Mouse (Mus musculus) limb, embryonic 13.5 days (tissue): Measurements from ENCODE around the gene Kirrel2. TPM values are rescaled to one million over a fixed set of nuclear protein-coding genes. Genes with fewer than 3 reads are reported as not detected.
A peak's percentile ranks its signal among the peaks of the same experiment; 100 is the strongest.

Experiments
- ATAC-seq: fragments of 200-750 bp; cut with Nextera tagmentation; 2 replicates; pipeline ENCODE4 v1.8.0; 2017; ENCODE audit warnings: low read depth, moderate number of reproducible peaks, moderate TSS enrichment; ENCODE audit not compliant: low FRiP score
- H3K27ac ChIP-seq: fragments of 300-500 bp; sonication (generic); 2 replicates; pipeline ENCODE4 v1.5.1; 2015; ENCODE audit warnings: inconsistent platforms, mild to moderate bottlenecking, moderate library complexity
- H3K27me3 ChIP-seq: fragments of 300-500 bp; sonication (generic); 2 replicates; pipeline ENCODE4 v1.6.1; 2015; ENCODE audit warnings: mild to moderate bottlenecking, inconsistent platforms
- H3K36me3 ChIP-seq: fragments of 300-500 bp; sonication (generic); 2 replicates; pipeline ENCODE4 v1.6.1; 2015; ENCODE audit warnings: inconsistent platforms, mild to moderate bottlenecking, moderate library complexity
- H3K4me1 ChIP-seq: fragments of 300-500 bp; sonication (generic); 2 replicates; pipeline ENCODE4 v1.6.1; 2015; ENCODE audit warnings: inconsistent platforms
- H3K4me2 ChIP-seq: fragments of 300-500 bp; sonication (generic); replicated peaks from 2 replicates; pipeline ENCODE4 v1.6.1; 2015; ENCODE audit warnings: inconsistent platforms, mild to moderate bottlenecking, moderate library complexity
- H3K4me3 ChIP-seq: fragments of 300-500 bp; sonication (generic); 2 replicates; pipeline ENCODE4 v1.5.1; 2015; ENCODE audit warnings: moderate library complexity, mild to moderate bottlenecking, inconsistent platforms
- H3K9ac ChIP-seq: fragments of 300-500 bp; sonication (generic); 2 replicates; pipeline ENCODE4 v1.6.1; 2015; ENCODE audit warnings: mild to moderate bottlenecking, inconsistent platforms
- H3K9me3 ChIP-seq: fragments of 300-500 bp; sonication (generic); 2 replicates; pipeline ENCODE4 v1.6.1; 2016; ENCODE audit warnings: inconsistent platforms
- WGBS: fragments of 180-500 bp; shearing (Covaris S2); methylation state at CpG from one replicate; pipeline ENCODE4 v1.1.7; 2015; 5-methylcytosine and 5-hydroxymethylcytosine counted together
- polyA plus RNA-seq: library from polyadenylated mRNA; unstranded; fragments of >200 nt; fragmentation: Nextera tagmentation; extraction: Ambion mirVana; gene quantifications from 2 replicates; pipeline ENCODE4 v1.2.1, GENCODE M21; 2015

Kirrel2 gene
- polyA plus RNA-seq, 1 experiment from 2014 or later: 0.20 TPM

DNA sequence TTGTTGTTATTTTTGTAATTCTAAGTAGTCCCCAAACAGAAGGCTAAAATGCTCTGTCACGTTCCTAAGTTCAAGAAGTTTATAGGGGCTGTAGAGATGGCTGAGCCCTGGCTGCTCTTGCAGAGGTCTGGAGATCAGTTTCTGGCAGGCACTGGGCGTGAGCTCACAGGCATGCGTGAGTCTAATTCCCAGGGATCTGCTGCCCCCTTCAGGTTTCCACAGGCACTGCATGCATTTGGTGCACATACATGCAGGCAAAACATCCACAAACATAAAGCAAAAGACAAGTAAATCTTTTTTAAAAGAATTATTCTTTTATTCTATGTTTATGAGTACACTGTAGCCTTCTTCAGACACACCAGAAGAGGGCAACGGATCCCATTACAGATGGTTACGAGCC, 14.9 kb upstream of the Kirrel2 start:
- Histone ChIP-seq H3K27ac (no peak overlapping the region), H3K4me2 (no peak overlapping the region), H3K36me3 (no peaks in the 10 kb centered on the region), H3K4me1 (peaks cover 1% of the 10 kb centered on the region), H3K27me3 (peaks cover 22% of the 10 kb centered on the region), H3K4me3 (no peak overlapping the region), H3K9ac (no peak overlapping the region), H3K9me3 (peaks cover 3% of the 10 kb centered on the region; the same call in 1 of the 2 replicates)
- ATAC-seq: no peak
- 48% methylated on average over 5 of the region's 5 CpGs for WGBS

DNA sequence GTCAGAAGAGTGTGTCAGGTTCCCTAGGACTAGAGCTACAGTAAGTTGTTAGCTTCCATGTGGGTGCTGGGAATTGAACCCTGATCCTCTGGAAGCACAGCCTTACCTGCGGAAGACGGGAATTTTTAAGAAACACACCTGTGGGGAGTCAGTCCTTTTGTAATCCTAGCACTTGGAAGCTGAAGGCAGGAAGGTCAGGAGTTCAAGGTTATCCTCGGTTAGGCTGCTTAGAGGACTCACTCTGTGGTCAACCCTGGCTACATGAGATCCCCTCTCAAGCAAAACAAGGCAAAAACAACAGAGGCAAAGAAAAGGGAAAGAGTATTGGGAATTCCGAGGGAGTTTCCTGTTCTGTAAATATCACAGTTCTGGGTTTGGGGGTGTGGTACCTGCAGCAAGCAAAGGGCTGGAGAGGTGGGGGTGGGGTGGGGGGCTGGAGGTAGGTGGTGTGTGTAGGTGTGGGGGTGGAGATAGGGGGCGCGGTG, 7.4 kb upstream of the Kirrel2 start:
- Histone ChIP-seq H3K4me3 (no peak overlapping the region), H3K27me3 (peaks cover 88% of the 10 kb centered on the region), H3K9me3 (no peaks in the 10 kb centered on the region), H3K4me1 (peaks cover 5% of the 10 kb centered on the region), H3K27ac (no peak overlapping the region), H3K4me2 (no peak overlapping the region), H3K9ac (no peak overlapping the region), H3K36me3 (no peaks in the 10 kb centered on the region)
- ATAC-seq: no peak
- 12% methylated on average over 6 of the region's 6 CpGs for WGBS

DNA sequence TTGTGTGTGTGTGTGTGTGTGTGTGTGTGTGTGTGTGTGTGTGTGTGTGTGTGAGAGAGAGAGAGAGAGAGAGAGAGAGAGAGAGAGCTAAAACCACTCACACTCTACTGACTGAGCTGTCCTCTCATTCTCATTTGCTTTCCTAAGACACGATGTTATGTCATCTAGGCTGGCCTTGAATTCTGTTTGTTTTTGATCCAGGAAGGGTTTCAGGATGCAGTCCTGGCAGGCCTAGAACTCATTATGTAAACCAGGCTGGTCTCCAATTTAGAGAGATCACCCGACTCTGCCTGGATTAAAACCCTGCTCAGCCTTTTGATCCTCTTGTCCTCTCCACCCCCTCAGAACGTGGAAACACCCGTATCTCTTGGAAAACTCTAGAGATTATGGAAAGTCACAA, 6.5 kb upstream of the Kirrel2 start:
- H3K4me1 ChIP-seq: peaks cover 5% of the 10 kb centered on the region
- WGBS: 20% methylated on average over 4 of the region's 4 CpGs
- H3K9ac ChIP-seq: no peak overlapping the region
- H3K4me2 ChIP-seq: no peak overlapping the region
- H3K36me3 ChIP-seq: no peaks in the 10 kb centered on the region
- ATAC-seq: no peak
- peaks cover 97% of the 10 kb centered on the region for H3K27me3 ChIP-seq
- H3K9me3 ChIP-seq: no peaks in the 10 kb centered on the region
- no peak overlapping the region for H3K27ac ChIP-seq
- H3K4me3 ChIP-seq: no peak overlapping the region

DNA sequence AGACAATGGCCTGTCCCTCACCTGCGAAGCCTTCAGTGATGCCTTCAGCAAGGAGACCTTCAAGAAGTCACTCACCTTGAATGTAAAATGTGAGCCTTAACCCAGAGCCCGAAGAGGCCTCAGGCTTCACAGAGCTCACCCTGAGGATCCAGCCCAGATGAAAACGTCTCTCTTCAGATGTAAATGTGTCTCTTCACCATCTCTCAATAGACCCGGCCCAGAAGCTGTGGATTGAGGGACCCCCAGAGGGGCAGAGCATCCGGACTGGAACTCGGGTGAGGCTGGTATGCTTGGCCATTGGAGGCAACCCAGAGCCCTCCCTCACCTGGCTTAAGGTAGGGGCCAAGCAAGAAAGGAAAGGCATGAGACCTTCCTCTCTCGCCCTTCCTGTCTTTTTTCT, 6.1 kb upstream of the Kirrel2 start:
- Histone ChIP-seq H3K4me1 (peaks cover 7% of the 10 kb centered on the region), H3K9ac (no peak overlapping the region), H3K36me3 (no peaks in the 10 kb centered on the region), H3K27me3 (peaks cover 99% of the 10 kb centered on the region), H3K27ac (no peak overlapping the region), H3K4me2 (no peak overlapping the region), H3K9me3 (no peaks in the 10 kb centered on the region), H3K4me3 (no peak overlapping the region)
- no peak for ATAC-seq
- 36% methylated on average over 7 of the region's 7 CpGs for WGBS

DNA sequence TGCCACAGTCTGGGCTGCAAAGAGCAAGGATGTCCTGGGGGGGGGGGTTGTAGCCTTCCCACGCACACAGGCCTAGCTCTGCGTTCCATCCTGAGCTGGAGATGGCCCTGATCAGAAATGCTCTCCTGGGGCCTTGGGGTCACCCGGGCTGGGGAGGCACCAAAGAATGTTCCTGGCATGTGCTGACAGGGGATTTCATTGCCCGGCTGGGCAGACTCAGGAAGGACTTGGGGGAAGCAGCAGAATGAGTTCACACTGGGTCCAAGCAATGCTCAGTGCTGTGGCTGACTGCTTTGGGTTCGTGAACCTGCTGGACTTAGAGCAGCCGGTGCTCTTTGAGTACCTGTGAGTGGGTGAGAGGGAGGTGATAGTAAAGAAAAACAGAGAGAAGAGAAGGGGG, 2.0 kb upstream of the Kirrel2 start:
- no peak overlapping the region for H3K9ac ChIP-seq
- H3K4me3 ChIP-seq: no peak overlapping the region

DNA sequence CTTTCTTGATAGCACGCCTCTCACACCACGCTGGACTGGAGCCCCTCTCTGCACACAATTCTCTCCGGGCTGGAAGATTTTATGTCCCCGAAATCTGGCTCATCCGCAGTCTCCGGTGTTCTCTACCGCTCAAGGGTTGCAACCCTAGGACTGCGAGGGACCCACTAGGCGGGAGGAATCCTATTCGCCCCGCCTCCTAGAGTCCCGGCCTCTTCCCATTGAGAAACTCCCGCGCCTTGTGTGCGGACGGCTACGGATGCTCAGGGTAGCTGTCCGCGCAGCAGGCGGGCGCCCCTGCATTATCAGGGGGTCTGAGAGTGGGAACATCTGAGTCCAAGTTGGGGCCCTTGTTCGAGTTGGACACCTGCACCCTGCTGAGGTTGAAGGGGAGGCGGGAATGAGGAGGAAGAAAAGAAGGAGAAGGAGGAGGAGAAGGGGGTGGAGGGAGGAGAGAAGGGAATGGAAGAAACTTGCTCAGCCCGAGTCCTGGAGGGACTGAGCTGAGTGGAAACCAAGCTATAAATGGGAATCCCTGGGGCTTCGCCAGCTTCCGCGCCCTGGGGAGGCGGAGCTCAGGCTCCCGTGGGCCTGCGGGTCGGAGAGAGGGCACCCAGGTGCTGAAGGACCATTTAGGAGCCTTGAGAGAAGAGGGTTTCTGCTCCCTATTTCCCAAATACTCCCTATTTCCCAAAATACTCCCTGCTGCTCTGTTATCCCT, 420 bp downstream of the Kirrel2 start:
- H3K27ac ChIP-seq: no peak overlapping the region
- no peak for ATAC-seq
- H3K36me3 ChIP-seq: no peaks in the 10 kb centered on the region
- peak overlapping the region; percentile 45 for H3K4me2 ChIP-seq
- H3K4me1 ChIP-seq: peaks cover 21% of the 10 kb centered on the region
- WGBS: 1% methylated on average over 31 of the region's 31 CpGs
- H3K27me3 ChIP-seq: peaks cover 100% of the 10 kb centered on the region
- H3K4me3 ChIP-seq: peak overlapping the region; percentile 20
- 0 out of 2 replicates have a peak overlapping the region, but pooled peaks have one; percentile 5 for H3K9ac ChIP-seq
- H3K9me3 ChIP-seq: no peaks in the 10 kb centered on the region

More for the DNA sequence above, 2.0 kb upstream of the Kirrel2 start:
- no peaks in the 10 kb centered on the region for H3K36me3 ChIP-seq
- peaks cover 21% of the 10 kb centered on the region for H3K4me1 ChIP-seq
- peaks cover 99% of the 10 kb centered on the region for H3K27me3 ChIP-seq
- H3K4me2 ChIP-seq: no peak overlapping the region
- no peak overlapping the region for H3K27ac ChIP-seq
- H3K9me3 ChIP-seq: no peaks in the 10 kb centered on the region
- 38% methylated on average over 6 of the region's 6 CpGs for WGBS
- ATAC-seq: no peak

DNA sequence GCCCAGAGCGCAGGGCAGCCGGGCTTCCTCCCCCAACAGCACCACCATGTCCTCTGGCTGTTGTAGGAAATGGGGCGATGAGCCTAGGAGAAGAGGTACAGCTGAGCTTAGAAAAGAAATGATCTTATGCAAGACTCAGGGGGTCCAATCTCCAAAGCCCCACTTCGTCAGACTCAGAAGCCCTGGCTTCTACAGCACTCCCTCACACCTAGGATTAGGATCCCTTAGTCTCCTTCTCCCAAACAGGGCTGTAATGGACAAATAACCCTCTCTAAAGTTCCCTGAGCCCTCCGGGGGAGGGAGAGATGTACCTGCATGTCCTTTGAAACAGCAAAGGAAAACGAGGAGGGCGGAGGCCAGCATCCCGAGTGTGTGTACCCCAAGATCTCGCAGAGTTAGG, 1.0 kb downstream of the Kirrel2 start:
- Histone ChIP-seq H3K4me2 (peak overlapping the region; percentile 45), H3K4me3 (peak overlapping the region; percentile 20; the same call in 1 of the 2 replicates), H3K9ac (0 out of 2 replicates have a peak overlapping the region, but pooled peaks have one; percentile 5), H3K4me1 (peaks cover 21% of the 10 kb centered on the region), H3K27ac (no peak overlapping the region), H3K9me3 (no peaks in the 10 kb centered on the region), H3K27me3 (peaks cover 100% of the 10 kb centered on the region), H3K36me3 (no peaks in the 10 kb centered on the region)
- WGBS: under 1% methylated on average over 9 of the region's 9 CpGs
- ATAC-seq: no peak

DNA sequence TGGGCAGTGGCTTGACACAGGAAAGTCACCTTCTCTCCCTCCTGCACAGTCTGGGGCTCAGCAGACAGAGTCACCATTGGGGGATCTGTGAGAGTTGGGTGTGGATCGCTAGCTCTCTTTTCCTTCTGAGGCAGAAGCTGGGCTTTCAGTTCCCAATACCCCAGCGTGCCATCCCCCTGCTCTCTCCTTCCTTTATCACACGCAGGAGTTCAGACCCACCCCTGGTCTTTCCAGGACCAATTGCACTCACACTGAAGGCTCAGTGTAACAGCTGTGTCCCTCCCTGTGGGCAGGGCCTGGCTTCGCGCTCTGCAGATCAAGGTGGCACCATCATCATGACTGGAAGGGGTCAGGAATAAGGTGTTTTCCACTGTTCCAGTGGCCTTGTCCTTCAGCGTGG, 3.2 kb downstream of the Kirrel2 start:
- H3K27me3 ChIP-seq: peaks cover 94% of the 10 kb centered on the region
- WGBS: 11% methylated on average over 6 of the region's 6 CpGs
- no peaks in the 10 kb centered on the region for H3K9me3 ChIP-seq
- no peak overlapping the region for H3K27ac ChIP-seq
- H3K4me2 ChIP-seq: peak overlapping the region; percentile 17; the same call in 1 of the 2 replicates
- ATAC-seq: no peak
- H3K4me3 ChIP-seq: no peak overlapping the region
- peaks cover 21% of the 10 kb centered on the region for H3K4me1 ChIP-seq
- no peak overlapping the region for H3K9ac ChIP-seq
- H3K36me3 ChIP-seq: no peaks in the 10 kb centered on the region

DNA sequence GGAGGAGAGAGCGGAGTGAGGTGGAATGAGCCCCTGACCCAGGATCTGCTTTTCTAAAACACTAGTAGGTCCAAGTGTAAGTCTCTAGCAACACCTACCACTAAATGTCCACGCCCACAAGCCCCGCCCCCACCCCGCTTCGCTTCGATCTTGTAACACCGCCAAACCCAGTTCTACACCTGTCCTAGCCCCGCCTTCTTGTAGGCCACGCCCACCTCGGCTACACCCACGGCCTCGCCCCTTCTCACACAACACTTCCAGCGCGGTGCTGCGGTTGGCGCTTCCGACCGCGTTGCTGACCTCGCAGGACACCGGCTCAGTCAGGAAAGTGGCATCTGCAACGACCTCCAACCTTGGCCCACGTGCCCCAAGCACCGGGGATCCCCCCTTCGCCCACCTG, 3.7 kb downstream of the Kirrel2 start:
- 2% methylated on average over 25 of the region's 25 CpGs for WGBS
- Histone ChIP-seq H3K27me3 (peaks cover 89% of the 10 kb centered on the region), H3K4me3 (0 out of 2 replicates have a peak overlapping the region, but pooled peaks have one; percentile 13), H3K9ac (no peak overlapping the region), H3K36me3 (no peaks in the 10 kb centered on the region), H3K4me1 (peaks cover 21% of the 10 kb centered on the region), H3K9me3 (no peaks in the 10 kb centered on the region), H3K27ac (no peak overlapping the region), H3K4me2 (peak overlapping the region; percentile 17)
- no peak for ATAC-seq

DNA sequence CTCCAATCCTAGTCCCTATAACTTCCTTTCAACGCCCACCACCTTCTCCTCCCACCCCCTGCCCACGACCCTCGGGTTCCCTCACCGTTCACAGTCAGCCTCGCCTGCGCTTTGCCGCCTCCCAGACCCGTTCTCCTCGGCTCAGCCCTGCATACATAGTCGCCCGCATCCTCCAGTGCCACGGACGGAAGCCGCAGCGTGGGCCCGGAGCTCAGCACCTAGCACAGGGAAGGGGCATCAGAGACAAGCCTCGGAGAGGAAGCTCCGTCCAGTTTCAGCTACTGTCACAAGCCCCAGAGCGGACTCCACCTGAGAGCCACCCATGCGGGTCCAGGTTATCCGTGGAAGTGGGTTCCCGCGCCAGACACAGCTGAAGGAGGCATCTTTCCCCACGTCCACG, 4.2 kb downstream of the Kirrel2 start:
- no peak overlapping the region for H3K4me3 ChIP-seq
- ATAC-seq: no peak
- H3K27me3 ChIP-seq: peaks cover 85% of the 10 kb centered on the region
- no peak overlapping the region for H3K4me2 ChIP-seq
- H3K9ac ChIP-seq: no peak overlapping the region
- 15% methylated on average over 25 of the region's 25 CpGs for WGBS
- H3K4me1 ChIP-seq: peaks cover 17% of the 10 kb centered on the region
- H3K9me3 ChIP-seq: no peaks in the 10 kb centered on the region
- no peak overlapping the region for H3K27ac ChIP-seq
- H3K36me3 ChIP-seq: no peaks in the 10 kb centered on the region

DNA sequence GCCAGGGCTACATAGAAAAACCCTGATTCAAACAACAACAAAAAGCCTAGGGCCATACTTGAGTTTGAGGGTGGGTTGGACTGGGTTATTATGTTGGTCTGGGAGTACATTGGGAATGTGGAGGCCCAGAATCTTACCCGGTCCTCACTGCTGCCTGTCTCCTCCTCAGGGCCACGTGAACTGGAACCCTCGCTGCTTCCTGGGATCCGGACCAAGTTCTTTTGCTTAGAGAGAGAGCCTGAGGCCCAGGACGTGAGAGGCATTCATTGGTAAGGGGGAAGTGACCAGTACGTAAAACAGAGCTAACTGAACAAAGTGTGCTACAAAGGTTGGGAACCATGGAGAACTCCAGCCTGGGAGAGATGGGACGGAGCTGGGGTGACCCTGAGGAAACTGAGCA, 7.2 kb downstream of the Kirrel2 start:
- no peaks in the 10 kb centered on the region for H3K36me3 ChIP-seq
- H3K4me3 ChIP-seq: no peak overlapping the region
- H3K27me3 ChIP-seq: peaks cover 76% of the 10 kb centered on the region
- H3K9ac ChIP-seq: no peak overlapping the region
- 74% methylated on average over 7 of the region's 7 CpGs for WGBS
- H3K9me3 ChIP-seq: no peaks in the 10 kb centered on the region
- ATAC-seq: no peak
- peaks cover 5% of the 10 kb centered on the region for H3K4me1 ChIP-seq
- no peak overlapping the region for H3K4me2 ChIP-seq
- H3K27ac ChIP-seq: no peak overlapping the region

DNA sequence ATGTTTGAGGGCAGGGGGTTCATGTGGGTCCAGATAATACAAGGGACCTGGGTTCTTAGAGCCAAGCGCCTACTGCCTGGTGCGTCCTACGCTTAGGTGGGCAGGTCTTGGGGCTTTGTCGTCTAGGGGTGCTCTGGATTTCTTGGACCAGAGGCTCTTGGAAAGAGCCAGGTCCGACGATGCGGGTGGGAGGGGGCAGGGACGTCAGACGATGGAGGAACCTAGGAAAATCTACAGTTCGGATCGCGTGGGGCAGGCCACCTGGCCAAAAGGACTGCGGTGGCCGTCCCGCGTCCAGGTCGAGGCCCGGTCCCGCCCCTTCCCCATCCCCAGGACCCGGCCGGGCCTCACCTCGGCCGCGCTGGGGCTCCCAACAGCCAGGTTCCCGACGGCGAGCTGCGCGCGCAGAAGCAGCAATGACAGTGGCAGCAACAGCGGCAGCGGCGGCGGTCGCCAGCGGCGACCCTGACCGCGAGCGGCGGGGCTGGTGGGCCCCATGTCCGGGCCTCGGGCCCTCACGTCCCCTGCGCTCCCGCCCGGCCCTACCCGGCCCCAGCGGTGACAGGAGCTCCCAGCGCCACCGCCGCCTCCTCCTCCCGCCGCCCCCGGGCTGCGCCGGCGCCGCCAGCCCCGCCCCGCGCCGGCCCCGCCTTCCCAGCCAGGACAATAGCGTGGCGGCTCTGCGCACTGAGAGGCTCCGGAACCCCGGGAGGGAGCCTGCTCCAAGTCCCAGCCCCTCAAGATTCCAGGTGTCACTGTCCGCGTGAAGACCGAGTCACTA, 12.3 kb downstream of the Kirrel2 start, which contains the start of gene Aplp1:
Aplp1 (minus strand) TSS at position 565 of the 781 bp plus-strand sequence.
- H3K27me3 ChIP-seq: peaks cover 63% of the 10 kb centered on the region
- under 1% methylated on average over 56 of the region's 72 CpGs for WGBS

More for the DNA sequence above, 12.3 kb downstream of the Kirrel2 start, which contains the start of gene Aplp1:
- H3K4me3 ChIP-seq: peak within 1 kb of the TSS; percentile 72
- H3K36me3 ChIP-seq: peaks cover 19% of the 10 kb centered on the region
- H3K9me3 ChIP-seq: no peaks in the 10 kb centered on the region
- peak; percentile 81 for ATAC-seq
- peak within 1 kb of the TSS; percentile 78 for H3K9ac ChIP-seq
- H3K4me1 ChIP-seq: peaks cover 19% of the 10 kb centered on the region
- peak within 1 kb of the TSS; percentile 3; the same call in 1 of the 2 replicates for H3K27ac ChIP-seq
- H3K4me2 ChIP-seq: peak within 1 kb of the TSS; percentile 81
